Comparison of ENCODE assay signal across 16 mouse cellular contexts in genomic region chr3:132944609-132945008, GRCm38 (mm10). TPM values are rescaled to one million over a fixed set of nuclear protein-coding genes. Genes with fewer than 3 reads are reported as not detected.
DNase-seq lines count a peak whose midpoint lies in the region; ATAC-seq lines count a peak whose summit lies in the region.
"Had no signal": no experiment of that assay in that cellular context is flagged by ENCODE, and none has a peak within 500 bp of the region (broad histone marks: within the 10 kb centered on the region; RNA-seq: fewer than 3 reads in every experiment).

No protein-coding gene starts in this region.

- H3K27me3 ChIP-seq in limb, embryonic 11.5 days (ENCODE audit: control insufficient read depth, insufficient read depth, low read length), result peaks cover 8% of the 10 kb centered on the region; the same call in 1 of the 2 replicates

- H3K9ac ChIP-seq in limb, embryonic 11.5 days (ENCODE audit: low read length), result no peak overlapping the region

- WGBS in limb, embryonic 11.5 days, result 23% methylated on average over 3 of the region's 3 CpGs

- H3K4me3 ChIP-seq in limb, embryonic 11.5 days (ENCODE audit: low read depth, low read length), result no peak overlapping the region
- H3K4me3 ChIP-seq: heart, adult 2 months; midbrain, embryonic 10.5 days had no signal

- no peaks in the 10 kb centered on the region for H3K36me3 ChIP-seq in limb, embryonic 11.5 days (ENCODE audit: control insufficient read depth, insufficient read depth, low read length)
- H3K36me3 ChIP-seq: midbrain, embryonic 10.5 days had no signal

- peak overlapping the region; percentile 36; the same call in 1 of the 2 replicates for H3K27ac ChIP-seq in limb, embryonic 11.5 days (replicated peaks; ENCODE audit: low read depth, low read length)
- H3K27ac ChIP-seq: heart, adult 2 months; midbrain, embryonic 10.5 days; stomach, postnatal 0 days had no signal

- H3K9me3 ChIP-seq in limb, embryonic 11.5 days (ENCODE audit: control insufficient read depth, low read length), result no peaks in the 10 kb centered on the region
- H3K9me3 ChIP-seq: midbrain, embryonic 10.5 days had no signal

- ATAC-seq in limb, embryonic 11.5 days (ENCODE audit: insufficient number of reproducible peaks, low FRiP score, low TSS enrichment, low read depth), result no peak
- no peak for ATAC-seq in megakaryocyte, adult 5-6 weeks (ENCODE audit: poor library complexity, severe bottlenecking)
- ATAC-seq: activated CD4-positive, CD25-positive, alpha-beta regulatory T cell, adult 4 months had no signal

- peak; percentile 81 for DNase-seq in heart, adult 11 months
- no peak for DNase-seq in heart, adult 9 months (ENCODE audit: low spot score in 2 of 2)
- DNase-seq in embryo, embryonic 10.5 days (ENCODE audit: low spot score), result peak; percentile 42
- DNase-seq in kidney, adult 9 months, result peak; percentile 58
- no peak for DNase-seq in limb, embryonic 11.5 days (ENCODE audit: low spot score)
- DNase-seq in layer of hippocampus, adult 9-11 months, result no peak
- no peak for DNase-seq in right cerebral cortex, postnatal 36 days (ENCODE audit: low spot score in 2 of 2)
- DNase-seq: adrenal gland, postnatal 10 days; cerebellum, adult 9-11 months; gastrocnemius, postnatal 14 days; heart, adult 2 months; liver had no signal

- no peak overlapping the region for H3K4me2 ChIP-seq in limb, embryonic 11.5 days (ENCODE audit: low read depth, severe bottlenecking)

- H3K4me1 ChIP-seq in limb, embryonic 11.5 days (ENCODE audit: control insufficient read depth, insufficient read depth, low read length), result peaks cover 19% of the 10 kb centered on the region

RNA-seq across cellular contexts. Expression of gene Npnt, which starts 5.5 kb away (rescaled TPM):
- 11.3 and 12.3 TPM in 2 replicates for polyA plus RNA-seq in limb, embryonic 11.5 days (2014; fragmentation: Nextera tagmentation; extraction: Ambion mirVana)
- total RNA-seq in megakaryocyte, adult 5-6 weeks (2015), result not detected in 2 replicates
- total RNA-seq in megakaryocyte, adult 5-6 weeks (2017), result not detected in 2 replicates

Comparison
In these comparisons a context has a peak if more than half of its experiments do, and no peak if none do; other contexts are left out.
1. DNase-seq: peak in heart, adult 11 months (single experiment), embryo, embryonic 10.5 days (single experiment) and kidney, adult 9 months (single experiment); none in heart, adult 9 months (0 of 2), limb, embryonic 11.5 days (single experiment), layer of hippocampus, adult 9-11 months (single experiment) and right cerebral cortex, postnatal 36 days (0 of 2).